Mouse (Mus musculus) ovary, adult 18-20 months (tissue): ENCODE results near the gene Bpifa1.
"Not testable (repeated sequence)": the region's sequence is repeated elsewhere in the genome, so short reads cannot be mapped to it uniquely, and the experiment has no call there.

Experiments
- DNase-seq: peaks from one replicate; pipeline ENCODE4 v3.0.0; 2022; ENCODE audit warnings: low spot score, mixed read lengths

Gene Bpifa1

GRCm38 (mm10) chr2:154142580-154142979, at the start of gene Bpifa1:
Gene Bpifa1, plus strand, starts transcription at chr2:154142880.
- DNase-seq: no peak

- DNase-seq: no peak
Observed at GRCm38 (mm10) chr2:154097734-154098133, 44.9 kb upstream of the Bpifa1 start.

GRCm38 (mm10) chr2:154117381-154117780, 25.3 kb upstream of the Bpifa1 start:
- DNase-seq: no peak

GRCm38 (mm10) chr2:154130120-154130519, 12.6 kb upstream of the Bpifa1 start, which contains the start of gene Bpifa3:
Gene Bpifa3, plus strand, starts transcription at chr2:154130336.
- no peak for DNase-seq

DNA sequence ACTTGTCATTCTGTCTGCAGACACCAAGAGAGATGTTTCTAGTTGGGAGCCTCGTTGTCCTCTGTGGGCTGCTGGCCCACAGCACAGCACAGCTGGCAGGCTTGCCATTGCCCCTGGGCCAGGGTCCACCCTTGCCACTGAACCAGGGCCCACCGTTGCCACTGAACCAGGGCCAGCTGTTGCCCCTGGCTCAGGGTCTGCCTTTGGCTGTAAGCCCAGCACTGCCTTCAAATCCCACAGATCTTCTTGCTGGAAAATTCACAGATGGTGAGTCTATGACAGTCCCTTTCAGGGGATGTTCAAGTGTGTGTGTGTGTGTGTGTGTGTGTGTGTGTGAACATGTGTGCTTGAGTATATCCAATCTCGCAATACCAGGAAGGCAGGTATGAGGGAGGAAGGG, 1.1 kb downstream of the Bpifa1 start:
- no peak for DNase-seq

- DNase-seq: no peak
Observed at GRCm38 (mm10) chr2:154147496-154147895, 4.8 kb downstream of the Bpifa1 start.

- no peak for DNase-seq
Observed at GRCm38 (mm10) chr2:154158433-154158832, 15.8 kb downstream of the Bpifa1 start.

DNA sequence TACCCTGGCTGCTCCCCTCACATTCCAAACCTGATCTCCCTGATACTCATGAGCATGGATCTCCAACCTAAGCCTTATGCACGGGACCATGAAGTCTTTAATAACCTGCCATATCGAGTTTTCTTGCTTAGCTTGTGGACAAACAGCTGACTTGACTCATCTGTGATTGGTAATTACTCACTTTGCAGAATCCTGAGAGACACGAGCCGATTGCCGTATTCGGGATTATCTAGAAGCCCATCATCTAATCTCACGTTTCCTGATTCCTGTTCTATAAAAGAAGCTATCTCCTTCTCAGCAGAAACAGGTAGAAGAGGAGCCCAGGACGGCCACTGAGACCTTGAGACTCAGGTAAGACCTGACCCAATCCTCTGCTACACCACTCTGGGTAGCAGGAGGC, 19.6 kb downstream of the Bpifa1 start, which contains the start of gene Bpifa5:
Bpifa5 (plus strand) TSS at position 301 of the 400 bp plus-strand sequence.
- DNase-seq: no peak

- DNase-seq: no peak
Observed at GRCm38 (mm10) chr2:154163306-154163705, 20.6 kb downstream of the Bpifa1 start.

DNA sequence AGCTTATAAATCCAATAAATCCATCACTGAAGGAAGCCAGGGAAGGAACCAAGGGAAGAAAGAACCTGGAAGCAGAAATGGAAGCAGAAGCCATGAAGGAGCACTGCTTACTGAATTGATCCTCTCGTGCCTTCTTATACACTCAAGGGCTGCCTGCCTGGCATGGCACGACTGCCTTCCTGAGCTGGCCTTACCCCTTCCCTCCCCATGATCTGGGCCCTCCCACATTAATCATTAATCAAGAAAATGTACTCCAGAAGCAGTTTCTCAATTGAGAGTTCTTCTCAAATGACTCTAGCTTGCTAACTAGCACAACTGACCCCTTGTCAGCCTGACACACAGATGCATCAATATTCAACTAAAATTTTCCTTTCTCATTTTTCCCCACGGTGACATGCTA, 26.5 kb downstream of the Bpifa1 start:
- no peak for DNase-seq

DNA sequence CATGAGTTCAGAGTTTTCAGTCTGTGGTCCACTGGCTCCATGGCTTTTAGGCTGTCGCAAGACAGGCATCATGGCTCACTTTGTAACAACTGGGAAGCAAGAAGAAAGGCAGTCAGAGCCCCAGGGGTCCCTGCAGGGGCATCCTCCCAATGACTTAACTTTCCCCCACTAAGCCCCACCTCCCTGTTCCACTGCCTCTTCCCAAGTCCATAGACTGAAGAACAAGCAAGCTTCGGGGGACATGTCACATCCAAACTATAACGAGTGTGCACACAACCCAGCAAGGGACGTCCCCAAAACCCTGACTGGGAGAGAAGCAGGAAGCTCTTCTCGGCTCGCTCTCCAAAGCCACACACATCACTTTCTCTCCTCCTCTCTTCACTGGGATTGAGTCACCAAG, 28.9 kb downstream of the Bpifa1 start:
- no peak for DNase-seq

- DNase-seq: no peak
Observed at GRCm38 (mm10) chr2:154173313-154173712, 30.6 kb downstream of the Bpifa1 start.

DNA sequence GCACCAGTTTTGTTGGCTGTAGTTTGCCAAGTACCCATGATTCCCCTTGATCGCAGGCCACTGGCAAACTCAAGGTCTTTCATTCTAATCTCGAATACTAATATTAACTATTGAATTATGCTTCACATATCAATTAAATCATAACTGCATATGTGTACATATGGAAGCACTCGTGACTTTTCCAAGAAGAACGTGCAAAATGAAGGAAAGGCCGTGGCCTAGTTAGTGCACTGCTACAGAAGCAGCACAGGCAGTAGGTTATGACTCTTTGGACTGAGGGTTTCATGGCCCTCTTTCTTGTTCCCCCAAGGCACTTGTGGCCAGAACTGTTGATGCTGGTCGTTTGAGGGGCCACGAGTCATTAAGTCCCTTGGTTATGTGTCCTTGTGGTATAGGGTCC, 39.2 kb downstream of the Bpifa1 start:
- DNase-seq: not testable (repeated sequence)

GRCm38 (mm10) chr2:154183061-154183460, 40.4 kb downstream of the Bpifa1 start:
- not testable (repeated sequence) for DNase-seq

GRCm38 (mm10) chr2:154185319-154185718, 42.6 kb downstream of the Bpifa1 start:
- DNase-seq: no peak

- no peak for DNase-seq
Observed at GRCm38 (mm10) chr2:154185748-154186147, 43.1 kb downstream of the Bpifa1 start.

- DNase-seq: no peak
Observed at GRCm38 (mm10) chr2:154187468-154187867, 44.8 kb downstream of the Bpifa1 start.

DNA sequence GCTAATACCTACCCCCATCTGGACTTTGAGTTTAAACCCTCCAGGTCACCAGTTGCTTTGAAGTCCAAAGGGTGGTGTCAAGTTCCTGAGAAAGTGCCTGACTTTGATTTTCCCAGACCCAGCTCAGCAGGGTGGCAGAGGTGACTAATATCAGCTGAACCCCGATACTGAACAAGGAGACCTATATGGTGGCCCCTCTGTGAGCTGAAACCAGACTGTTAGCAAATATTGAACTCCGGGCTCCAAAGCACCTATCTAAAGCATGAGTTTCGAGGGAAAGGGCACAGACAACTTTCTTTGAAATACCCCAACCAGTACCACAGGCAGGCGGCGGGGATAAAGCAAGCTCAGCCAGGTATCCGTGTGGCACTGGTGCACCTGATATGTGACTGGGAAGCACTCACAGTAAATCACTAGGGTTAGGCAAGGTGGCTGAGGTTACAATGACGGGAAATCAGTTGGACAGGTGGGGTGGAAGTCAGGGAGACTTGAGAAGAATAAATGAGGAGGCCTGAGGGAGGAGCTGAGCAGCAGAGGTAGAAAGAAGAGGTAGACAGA, 47.3 kb downstream of the Bpifa1 start:
- DNase-seq: no peak

GRCm38 (mm10) chr2:154190546-154191258, 48.0 kb downstream of the Bpifa1 start, which contains the start of gene Bpifb1:
Gene Bpifb1, plus strand, starts transcription at chr2:154190818.
- no peak for DNase-seq

DNA sequence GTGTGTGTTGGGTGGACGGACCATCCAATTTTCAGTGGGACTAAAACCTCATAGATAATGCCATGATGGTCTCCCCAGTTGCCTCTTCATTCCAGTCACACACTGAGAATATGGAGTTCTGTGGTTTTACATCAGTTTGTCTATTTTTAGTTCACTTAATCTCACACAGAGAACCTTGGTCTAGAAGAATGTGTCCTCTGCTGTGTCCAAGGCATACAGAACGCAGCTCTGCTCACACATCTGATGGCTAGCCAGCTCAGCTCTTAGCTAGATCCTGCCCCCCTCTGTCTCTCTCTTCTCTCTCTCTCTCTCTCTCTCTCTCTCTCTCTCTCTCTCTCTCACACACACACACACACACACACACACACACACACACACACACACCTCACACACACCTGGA, 49.5 kb downstream of the Bpifa1 start:
- DNase-seq: no peak

- no peak for DNase-seq
Observed at GRCm38 (mm10) chr2:154193071-154193470, 50.4 kb downstream of the Bpifa1 start.

GRCm38 (mm10) chr2:154193994-154194504, 51.4 kb downstream of the Bpifa1 start:
- peak; percentile 21 for DNase-seq

DNA sequence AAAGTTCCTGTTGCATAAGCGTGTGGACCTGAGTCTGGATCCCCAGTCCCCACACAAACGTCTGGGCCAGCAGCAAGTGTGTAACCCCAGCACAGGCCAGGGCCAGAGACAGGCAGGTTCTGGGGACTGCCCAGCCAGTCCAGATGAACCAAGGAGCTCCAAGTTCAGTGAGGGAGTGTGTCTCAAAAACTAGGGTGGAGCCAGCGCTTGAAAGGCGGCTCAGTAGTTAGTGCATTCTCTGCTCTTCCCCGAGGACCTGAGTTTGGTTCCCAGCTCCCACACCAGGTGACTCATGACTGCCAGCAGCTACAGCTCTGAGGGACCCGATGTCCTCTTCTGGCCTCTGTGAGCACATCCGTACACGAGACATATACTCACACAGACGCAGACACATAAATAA, 54.4 kb downstream of the Bpifa1 start:
- DNase-seq: no peak
